Mouse (Mus musculus) liver, embryonic 11.5 days (tissue): ENCODE results near the gene Prss45. TPM values are rescaled to one million over a fixed set of nuclear protein-coding genes. Genes with fewer than 3 reads are reported as not detected.

Experiments used
- ATAC-seq: fragments of 200-750 bp; cut with Nextera tagmentation; replicated peaks from 2 replicates; pipeline ENCODE4 v1.8.0; 2017; ENCODE audit warnings: moderate number of reproducible peaks, mild to moderate bottlenecking, moderate TSS enrichment, moderate library complexity; ENCODE audit not compliant: low FRiP score
- DNase-seq: peaks from one replicate; pipeline ENCODE4 v3.0.0-alpha.2; 2017; ENCODE audit warnings: low spot score
- H3K27ac ChIP-seq: fragments of 300-500 bp; sonication (generic); 2 replicates; pipeline ENCODE4 v1.5.1; 2014; ENCODE audit warnings: mild to moderate bottlenecking, low read depth, low read length, control low read depth
- H3K27me3 ChIP-seq: fragments of 300-500 bp; sonication (generic); replicated peaks from 2 replicates; pipeline ENCODE4 v1.6.1; 2014; ENCODE audit warnings: low read length, mixed read lengths; ENCODE audit not compliant: control insufficient read depth, insufficient read depth
- H3K36me3 ChIP-seq: fragments of 300-500 bp; sonication (generic); 2 replicates; pipeline ENCODE4 v1.6.1; 2014; ENCODE audit warnings: mild to moderate bottlenecking, low read length, moderate library complexity, mixed read lengths; ENCODE audit not compliant: control insufficient read depth, insufficient read depth
- H3K4me1 ChIP-seq: fragments of 300-500 bp; sonication (generic); replicated peaks from 2 replicates; pipeline ENCODE4 v1.6.1; 2014; ENCODE audit warnings: low read length, mixed read lengths; ENCODE audit not compliant: control insufficient read depth, insufficient read depth
- H3K4me2 ChIP-seq: fragments of 300-500 bp; sonication (generic); 2 replicates; pipeline ENCODE4 v1.6.1; 2014; ENCODE audit warnings: mild to moderate bottlenecking, control low read depth, moderate library complexity
- H3K4me3 ChIP-seq: fragments of 300-500 bp; sonication (generic); 2 replicates; pipeline ENCODE4 v1.5.1; 2014; ENCODE audit warnings: low read depth, low read length, control low read depth
- H3K9ac ChIP-seq: fragments of 300-500 bp; sonication (generic); 2 replicates; pipeline ENCODE4 v1.6.1; 2014; ENCODE audit warnings: low read depth, low read length, control low read depth
- H3K9me3 ChIP-seq: fragments of 300-500 bp; sonication (generic); 2 replicates; pipeline ENCODE4 v1.6.1; 2016; ENCODE audit warnings: low read length, inconsistent platforms, mixed read lengths; ENCODE audit not compliant: control insufficient read depth
- WGBS: fragments of 180-500 bp; shearing (Covaris S2); extraction: QIAGEN DNeasy Blood & Tissue Kit; methylation state at CpG from one replicate; pipeline ENCODE4 v1.1.7; 2014; 5-methylcytosine and 5-hydroxymethylcytosine counted together
- polyA plus RNA-seq: library from polyadenylated mRNA; unstranded; fragments of >200 nt; fragmentation: Nextera tagmentation; extraction: Ambion mirVana; gene quantifications from 2 replicates; pipeline ENCODE4 v1.2.1, GENCODE M21; 2014

The Prss45 gene
- polyA plus RNA-seq, 1 experiment from 2014 or later = not detected

GRCm38 (mm10) chr9:110880772-110881171 is 46.4 kb downstream of the Prss45 start:
- 0 out of 2 replicates have a peak, but pooled peaks cover 2% of the 10 kb centered on the region for H3K4me1 ChIP-seq
- H3K4me3 ChIP-seq = peak overlapping the region; percentile 52
- H3K9me3 ChIP-seq = no peaks in the 10 kb centered on the region
- H3K4me2 ChIP-seq = peak overlapping the region; percentile 71
- DNase-seq (no peak), ATAC-seq (no peak)
- H3K27me3 ChIP-seq = peaks cover 42% of the 10 kb centered on the region
- H3K9ac ChIP-seq = 0 out of 2 replicates have a peak overlapping the region, but pooled peaks have one; percentile 26
- no peak overlapping the region for H3K27ac ChIP-seq
- no peaks in the 10 kb centered on the region for H3K36me3 ChIP-seq
- WGBS = 58% methylated on average over 4 of the region's 4 CpGs

- H3K4me1 ChIP-seq = 0 out of 2 replicates have a peak, but pooled peaks cover 2% of the 10 kb centered on the region
- peaks cover 42% of the 10 kb centered on the region for H3K27me3 ChIP-seq
- DNase-seq = no peak
- H3K4me3 ChIP-seq = no peak overlapping the region
- no peaks in the 10 kb centered on the region for H3K9me3 ChIP-seq
- no peak for ATAC-seq
- H3K4me2 ChIP-seq = no peak overlapping the region
- no peak overlapping the region for H3K27ac ChIP-seq
- H3K9ac ChIP-seq = no peak overlapping the region
- H3K36me3 ChIP-seq = no peaks in the 10 kb centered on the region
- WGBS = 65% methylated on average over 7 of the region's 7 CpGs
Measured at GRCm38 (mm10) chr9:110881953-110882352, 47.6 kb downstream of the Prss45 start.

- DNase-seq = no peak
- no peak overlapping the region for H3K9ac ChIP-seq
- H3K36me3 ChIP-seq = no peaks in the 10 kb centered on the region
- no peak for ATAC-seq
- H3K9me3 ChIP-seq = no peaks in the 10 kb centered on the region
- WGBS = 55% methylated on average over 9 of the region's 9 CpGs
- no peak overlapping the region for H3K4me3 ChIP-seq
- no peak overlapping the region for H3K4me2 ChIP-seq
- H3K27me3 ChIP-seq = no peaks in the 10 kb centered on the region
- H3K27ac ChIP-seq = no peak overlapping the region; the same call in 1 of the 2 replicates
- H3K4me1 ChIP-seq = peaks cover 22% of the 10 kb centered on the region
Measured at GRCm38 (mm10) chr9:110887388-110888303, 53.3 kb downstream of the Prss45 start.

GRCm38 (mm10) chr9:110888935-110889334 is 54.5 kb downstream of the Prss45 start:
- Histone ChIP-seq H3K9ac (no peak overlapping the region), H3K9me3 (no peaks in the 10 kb centered on the region), H3K36me3 (no peaks in the 10 kb centered on the region), H3K27me3 (no peaks in the 10 kb centered on the region), H3K4me3 (no peak overlapping the region), H3K4me2 (no peak overlapping the region), H3K4me1 (peaks cover 22% of the 10 kb centered on the region), H3K27ac (no peak overlapping the region)
- DNase-seq (no peak), ATAC-seq (no peak)
- WGBS = 88% methylated on average over 14 of the region's 14 CpGs

- Histone ChIP-seq H3K4me3 (0 out of 2 replicates have a peak overlapping the region, but pooled peaks have one; percentile 15), H3K36me3 (no peaks in the 10 kb centered on the region), H3K9ac (no peak overlapping the region), H3K4me2 (peak overlapping the region; percentile 50), H3K27ac (peak overlapping the region; percentile 58), H3K9me3 (no peaks in the 10 kb centered on the region), H3K27me3 (no peaks in the 10 kb centered on the region), H3K4me1 (peaks cover 22% of the 10 kb centered on the region)
- DNase-seq = no peak
- ATAC-seq = peak; percentile 27; the same call in 1 of the 2 replicates
- WGBS = 12% methylated on average over 19 of the region's 21 CpGs
Measured at GRCm38 (mm10) chr9:110890026-110890783, 55.8 kb downstream of the Prss45 start.

Other genes starting within 250 kb of the Prss45 start
- 8.2 and 9.9 TPM in 2 replicates for gene Nradd, start 210.1 kb upstream of the Prss45 start, polyA plus RNA-seq
- 8.0 TPM in 2 replicates for gene Nbeal2, start 180.4 kb upstream of the Prss45 start, polyA plus RNA-seq
- 161 TPM in 2 replicates for gene Ccdc12, start 178.1 kb upstream of the Prss45 start, polyA plus RNA-seq
- 2.1 and 6.8 TPM in 2 replicates for gene Myl3, start 92.7 kb upstream of the Prss45 start, polyA plus RNA-seq
- 11.0 and 11.7 TPM in 2 replicates for gene Pth1r, start 87.4 kb upstream of the Prss45 start, polyA plus RNA-seq
- not detected in 2 replicates for gene Prss42, start 36.4 kb upstream of the Prss45 start, polyA plus RNA-seq
- not detected in 2 replicates for gene Prss44, start 20.6 kb upstream of the Prss45 start, polyA plus RNA-seq
- not detected in 2 replicates for gene Prss43, start 7.9 kb upstream of the Prss45 start, polyA plus RNA-seq
- not detected in 2 replicates for gene Prss46, start 9.9 kb downstream of the Prss45 start, polyA plus RNA-seq
- 43.0 and 51.7 TPM in 2 replicates for gene Prss50, start 23.4 kb downstream of the Prss45 start, polyA plus RNA-seq
- gene Als2cl, start 45.3 kb downstream of the Prss45 start, polyA plus RNA-seq = 2.5 and 3.6 TPM in 2 replicates
- gene Tmie, start 45.5 kb downstream of the Prss45 start, polyA plus RNA-seq = 0.96 and 1.5 TPM in 2 replicates
- gene Fam240a, start 82.3 kb downstream of the Prss45 start, polyA plus RNA-seq = not detected in 2 replicates
- not detected in 2 replicates for gene Tdgf1, start 111.6 kb downstream of the Prss45 start, polyA plus RNA-seq
- 0.14 and 0.60 TPM in 2 replicates for gene Lrrc2, start 117.0 kb downstream of the Prss45 start, polyA plus RNA-seq
- gene Rtp3, start 156.0 kb downstream of the Prss45 start, polyA plus RNA-seq = 11.1 and 12.5 TPM in 2 replicates
- gene Ltf, start 184.7 kb downstream of the Prss45 start, polyA plus RNA-seq = 7.2 and 8.8 TPM in 2 replicates
- gene Ccrl2, start 222.9 kb downstream of the Prss45 start, polyA plus RNA-seq = 4.7 and 5.2 TPM in 2 replicates